Mouse (Mus musculus) layer of hippocampus, adult 9-10 months (tissue): ENCODE data around the gene Atp5b.
"Not testable (repeated sequence)": the region's sequence is repeated elsewhere in the genome, so short reads cannot be mapped to it uniquely, and the experiment has no call there.

Experiments
- DNase-seq: peaks from one replicate; pipeline ENCODE4 v3.0.0; 2022; ENCODE audit warnings: low spot score

Gene Atp5b

GRCm38 (mm10) chr10:128082880-128083421, at the start of gene Atp5b:
Atp5b (plus strand) TSS chr10:128083273.
- peak; percentile 100 for DNase-seq

DNA sequence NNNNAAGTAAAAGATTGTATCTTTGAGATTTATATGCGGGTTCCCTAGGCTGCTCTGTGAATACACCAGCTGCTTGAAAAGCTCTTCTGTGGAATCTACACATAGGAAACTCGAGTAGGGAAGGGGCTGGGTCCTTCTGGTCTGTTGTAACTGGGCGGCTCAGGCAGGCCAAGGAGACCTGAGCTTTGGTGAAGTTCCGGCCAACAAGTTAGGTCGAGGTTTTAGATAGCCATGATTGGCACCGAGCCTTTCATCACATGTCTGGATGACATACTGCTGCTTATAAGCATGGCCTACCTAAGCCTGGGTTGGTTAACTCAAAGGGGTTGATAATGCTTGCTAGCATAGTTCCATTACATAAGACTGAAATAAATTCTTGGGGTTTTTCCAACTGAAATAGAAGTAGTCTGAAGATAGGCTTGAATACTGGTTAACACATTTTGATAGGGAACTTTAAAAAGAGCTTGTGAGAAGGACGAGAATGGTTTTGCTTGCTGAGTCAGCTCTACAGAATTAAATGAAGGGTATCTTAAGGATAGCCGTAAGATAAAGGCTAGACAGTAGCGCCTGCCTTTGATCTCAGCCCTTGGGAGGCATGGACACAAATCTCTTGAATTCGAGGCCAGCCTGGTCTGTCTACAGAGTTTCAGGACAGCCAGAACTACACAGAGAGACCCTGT, 46.2 kb upstream of the Atp5b start:
- DNase-seq: no peak

DNA sequence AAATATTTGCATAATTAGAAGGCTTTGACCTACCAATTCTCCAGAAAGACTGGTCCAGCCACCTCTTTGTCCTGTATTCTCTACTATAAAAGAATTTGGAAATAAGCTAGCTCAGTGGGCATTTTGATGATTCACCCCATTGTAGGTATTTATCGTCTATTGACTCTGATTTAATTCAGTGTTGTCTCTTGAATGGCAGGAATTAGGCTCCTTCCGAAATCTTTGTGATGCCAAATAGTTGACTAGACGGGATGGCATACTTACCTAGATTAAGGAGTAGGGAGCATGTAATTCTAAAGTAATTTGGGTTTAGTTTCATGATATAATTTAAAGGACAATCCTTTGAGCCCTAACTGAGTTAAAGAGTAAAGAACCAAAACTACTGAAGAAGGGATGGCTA, 45.2 kb upstream of the Atp5b start:
- no peak for DNase-seq

- no peak for DNase-seq
These were observed 43.9 kb upstream of the Atp5b start for GRCm38 (mm10) chr10:128039167-128039566.

- no peak for DNase-seq
These were observed 43.2 kb upstream of the Atp5b start for GRCm38 (mm10) chr10:128039858-128040257.

- no peak for DNase-seq
These were observed 42.8 kb upstream of the Atp5b start for GRCm38 (mm10) chr10:128040293-128040692.

GRCm38 (mm10) chr10:128041636-128042035, 41.4 kb upstream of the Atp5b start:
- DNase-seq: no peak

DNA sequence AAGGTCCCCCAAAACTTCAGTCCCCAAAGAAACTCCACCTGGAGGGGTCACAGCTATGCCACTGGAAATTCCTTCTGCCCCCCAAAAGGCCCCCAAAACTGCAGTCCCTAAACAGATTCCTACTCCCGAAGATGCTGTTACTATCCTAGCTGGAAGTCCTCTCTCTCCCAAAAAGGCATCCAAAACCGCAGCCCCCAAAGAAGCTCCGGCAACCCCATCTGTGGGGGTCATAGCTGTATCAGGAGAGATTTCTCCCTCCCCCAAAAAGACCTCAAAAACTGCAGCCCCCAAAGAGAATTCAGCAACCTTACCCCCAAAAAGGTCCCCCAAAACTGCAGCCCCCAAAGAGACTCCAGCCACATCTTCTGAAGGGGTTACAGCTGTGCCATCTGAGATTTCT, 40.6 kb upstream of the Atp5b start:
- DNase-seq: no peak

- no peak for DNase-seq
These were observed 39.8 kb upstream of the Atp5b start for GRCm38 (mm10) chr10:128043041-128043835.

DNA sequence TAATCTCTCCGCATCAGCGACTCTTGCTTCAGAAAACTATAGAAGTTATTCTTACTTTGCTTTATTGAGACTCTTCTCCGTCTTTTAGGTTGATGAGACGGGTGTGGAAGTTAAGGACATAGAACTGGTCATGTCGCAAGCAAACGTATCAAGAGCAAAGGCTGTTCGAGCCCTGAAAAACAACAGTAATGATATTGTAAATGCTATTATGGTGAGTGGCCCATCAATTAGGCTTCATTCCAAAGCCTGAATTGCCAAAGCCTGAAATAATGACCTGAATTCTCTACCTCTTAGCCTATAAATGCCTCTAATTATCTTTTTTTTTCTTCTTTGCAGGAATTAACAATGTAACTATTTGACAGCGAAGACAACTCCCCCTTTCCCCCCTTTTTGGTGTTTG, 34.9 kb upstream of the Atp5b start:
- DNase-seq: no peak

- DNase-seq: no peak
These were observed 33.3 kb upstream of the Atp5b start for GRCm38 (mm10) chr10:128049741-128050140.

- no peak for DNase-seq
These were observed 32.7 kb upstream of the Atp5b start for GRCm38 (mm10) chr10:128050355-128050754.

GRCm38 (mm10) chr10:128051589-128051988, 31.5 kb upstream of the Atp5b start:
- DNase-seq: no peak

DNA sequence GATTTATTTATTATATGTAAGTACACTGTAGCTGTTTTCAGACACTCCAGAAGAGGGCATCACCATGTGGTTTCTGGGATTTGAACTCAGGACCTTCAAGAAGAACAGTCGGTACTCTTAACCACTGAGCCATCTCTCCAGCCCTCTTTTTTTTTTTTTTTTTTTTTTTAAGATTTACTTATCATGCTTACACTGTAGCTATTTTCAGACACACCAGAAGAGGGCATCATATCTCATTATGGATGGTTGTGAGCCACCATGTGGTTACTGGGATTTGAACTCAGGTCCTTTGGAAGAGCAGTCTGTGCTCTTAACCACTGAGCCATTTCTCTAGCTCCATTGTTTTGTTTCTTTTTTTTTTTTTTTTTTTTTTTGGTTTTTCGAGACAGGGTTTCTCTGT, 30.9 kb upstream of the Atp5b start:
- not testable (repeated sequence) for DNase-seq

- no peak for DNase-seq
These were observed 30.1 kb upstream of the Atp5b start for GRCm38 (mm10) chr10:128053001-128053400.

- DNase-seq: no peak
These were observed 24.9 kb upstream of the Atp5b start for GRCm38 (mm10) chr10:128058184-128058583.

- peak; percentile 84 for DNase-seq
These were observed 24.4 kb upstream of the Atp5b start, which contains the start of gene Ptges3 for GRCm38 (mm10) chr10:128058601-128059151. Ptges3 (plus strand) TSS chr10:128058954.

DNA sequence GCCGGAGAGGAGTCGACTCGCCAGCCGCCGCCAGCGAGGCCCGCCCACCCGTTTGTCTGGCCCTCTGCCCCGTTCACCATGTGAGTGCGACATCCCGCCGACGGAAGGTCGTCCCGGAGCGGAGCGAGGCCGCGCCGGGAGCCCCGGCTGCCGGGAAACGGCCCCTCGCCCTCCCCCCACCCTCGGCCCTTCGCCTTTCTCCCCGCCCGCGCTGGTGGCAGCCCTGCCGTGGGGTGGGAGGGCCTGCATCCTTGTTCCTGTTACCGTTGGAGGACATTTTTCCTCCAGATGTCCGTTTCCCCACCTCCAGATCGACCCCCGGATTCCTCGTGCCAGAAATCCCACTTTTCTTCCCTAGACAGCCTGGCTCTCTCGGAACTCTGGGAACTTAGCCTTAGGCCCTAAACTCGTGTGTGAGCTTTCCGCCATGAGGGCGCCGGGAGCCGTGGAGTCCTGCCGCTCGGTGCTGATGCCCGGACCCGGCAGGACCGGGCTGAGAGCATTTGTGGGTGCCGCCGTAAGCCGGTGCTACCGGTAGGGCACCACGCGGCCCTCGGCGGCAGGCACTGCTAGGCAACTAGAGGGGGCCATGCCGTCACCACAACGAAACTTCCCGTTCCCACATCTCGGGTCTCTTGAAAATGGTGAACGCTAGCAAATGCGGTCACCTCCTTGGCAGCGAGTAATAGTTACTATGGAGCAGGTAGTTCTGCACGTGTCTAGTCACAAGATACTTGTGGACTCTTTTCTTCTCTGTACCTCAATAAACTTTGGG, 23.7 kb upstream of the Atp5b start:
- no peak for DNase-seq

- DNase-seq: no peak
These were observed 22.0 kb upstream of the Atp5b start for GRCm38 (mm10) chr10:128061109-128061508.

DNA sequence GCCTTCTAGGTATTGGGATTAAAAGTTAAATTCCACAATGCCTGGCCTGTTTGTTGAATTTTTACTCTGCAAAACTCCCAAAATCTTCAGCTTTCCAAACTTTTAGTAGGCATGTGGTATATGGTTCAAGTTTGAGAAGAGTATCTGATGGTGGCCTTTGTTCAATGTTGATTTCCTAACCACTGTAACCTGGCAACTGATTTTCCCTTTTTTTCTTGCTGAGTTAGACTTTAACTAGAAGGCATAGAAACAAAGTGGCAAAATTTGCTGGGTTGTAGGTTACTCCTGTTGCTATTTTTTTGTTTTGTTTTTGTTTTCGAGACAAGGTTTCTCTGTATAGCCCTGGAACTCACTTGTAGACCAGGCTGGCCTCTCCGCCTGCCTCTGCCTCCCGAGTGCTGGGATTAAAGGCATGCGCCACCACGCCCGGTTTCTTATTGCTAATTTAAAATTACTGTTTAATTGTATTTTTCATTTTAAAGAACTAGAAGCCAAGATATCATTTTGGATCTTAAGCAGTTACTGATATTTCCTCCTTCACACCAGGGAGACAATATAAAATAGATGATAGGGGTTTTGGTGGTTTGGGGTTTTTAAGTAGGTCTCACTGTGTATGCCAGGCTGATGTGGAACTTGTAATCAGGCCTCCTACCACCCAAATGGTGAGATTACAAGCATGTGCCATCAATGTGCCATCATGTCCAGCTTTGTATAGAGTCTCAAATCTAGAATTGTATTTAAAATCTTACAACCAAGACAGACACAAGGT, 20.7 kb upstream of the Atp5b start:
- no peak for DNase-seq

DNA sequence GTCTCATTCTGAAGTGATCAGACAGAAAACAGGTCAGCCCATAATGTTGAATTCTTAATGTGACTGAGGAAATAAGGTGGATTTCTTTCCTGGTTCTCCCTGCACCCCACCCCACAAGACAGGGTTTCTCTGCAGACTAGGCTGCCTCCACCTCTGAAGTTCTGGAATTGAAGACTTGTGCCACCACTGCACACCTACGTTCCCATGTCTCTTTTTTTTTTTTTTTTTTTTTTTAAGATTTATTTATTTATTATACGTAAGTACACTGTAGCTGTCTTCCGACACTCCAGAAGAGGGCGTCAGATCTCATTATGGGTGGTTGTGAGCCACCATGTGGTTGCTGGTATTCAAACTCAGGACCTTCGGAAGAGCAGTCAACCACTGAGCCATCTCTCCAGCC, 17.0 kb upstream of the Atp5b start:
- DNase-seq: no peak
